Mouse (Mus musculus) right cerebral cortex, postnatal 14 days (tissue): ENCODE data around the gene Cx3cr1.
A peak's percentile ranks its signal among the peaks of the same experiment; 100 is the strongest.

Source experiments
- DNase-seq: peaks from one replicate; pipeline ENCODE4 v3.0.0; 2022

Cx3cr1 gene

DNA sequence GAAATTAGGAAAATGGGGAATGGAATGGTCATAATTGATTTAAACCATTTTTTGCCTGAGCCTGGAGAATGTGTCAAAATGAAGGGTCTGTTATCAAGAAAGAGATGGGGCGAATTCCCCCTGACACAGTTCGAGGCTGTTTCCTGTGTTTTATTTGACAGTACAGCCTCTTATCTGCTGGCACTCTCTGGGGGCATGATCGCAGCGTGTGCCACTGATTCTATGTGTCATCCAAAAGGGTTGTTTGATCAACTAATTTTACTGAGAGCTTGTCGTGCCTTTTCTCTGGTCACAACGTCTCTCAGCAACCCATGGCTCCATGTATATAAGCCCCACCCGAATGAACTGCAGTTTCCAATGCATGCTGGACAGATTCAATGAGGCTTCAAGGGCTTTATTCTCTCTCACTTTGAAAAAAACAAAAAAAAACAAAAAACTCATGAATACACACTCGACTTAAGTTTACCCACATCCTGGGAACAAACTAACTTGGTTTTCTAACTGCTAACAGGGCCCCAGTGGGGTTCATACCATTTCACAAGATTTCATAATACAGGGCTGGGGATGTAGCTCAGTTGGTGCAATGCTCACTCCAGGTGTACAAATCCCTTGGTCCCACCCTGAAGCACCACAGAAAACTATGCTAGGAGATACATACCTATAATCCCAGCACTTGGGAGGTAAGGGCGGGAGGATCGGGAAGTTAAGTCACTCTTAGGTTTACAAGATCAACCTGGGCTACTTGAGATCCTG lies 76.4 kb downstream of the Cx3cr1 start:
- DNase-seq, result no peak

DNA sequence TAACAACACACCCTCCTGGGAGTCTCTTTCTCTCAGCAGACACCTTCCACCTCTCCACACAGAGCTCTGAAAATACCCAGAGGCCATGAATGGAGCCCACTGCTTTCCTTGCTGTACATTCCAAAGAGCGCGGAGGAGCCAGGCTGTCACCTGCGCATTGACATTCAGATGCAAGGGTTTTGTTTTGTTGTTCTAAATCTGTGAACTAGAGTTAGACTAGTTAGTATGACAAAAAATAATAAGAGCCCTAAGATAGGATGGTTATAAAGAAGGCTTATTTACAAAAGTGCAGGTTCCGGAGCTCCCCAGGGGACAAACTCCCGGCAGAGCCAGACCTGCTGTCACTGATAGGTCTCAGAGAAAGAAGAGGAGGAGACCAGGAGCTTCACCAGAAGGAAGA lies 78.4 kb downstream of the Cx3cr1 start:
- DNase-seq, result no peak

DNA sequence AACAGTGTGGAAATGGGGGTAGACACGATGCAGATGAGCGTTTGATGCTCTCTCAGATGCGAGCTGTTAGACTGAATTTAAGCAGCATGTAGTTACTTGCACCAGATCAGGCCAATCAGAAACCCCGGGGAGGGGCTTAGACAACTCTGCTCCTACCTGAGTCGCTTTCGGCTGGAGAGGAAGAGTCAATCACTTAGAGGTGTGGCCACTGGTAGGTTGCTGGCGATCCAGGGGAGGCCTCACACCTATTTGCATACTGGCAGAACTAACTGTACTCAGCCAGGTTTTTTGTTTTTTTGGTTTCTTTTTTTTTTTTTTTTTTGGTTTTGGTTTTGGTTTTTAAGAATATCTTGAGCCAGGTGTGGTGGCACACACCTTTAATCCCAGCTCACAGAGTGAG lies 81.4 kb downstream of the Cx3cr1 start:
- DNase-seq, result no peak

DNA sequence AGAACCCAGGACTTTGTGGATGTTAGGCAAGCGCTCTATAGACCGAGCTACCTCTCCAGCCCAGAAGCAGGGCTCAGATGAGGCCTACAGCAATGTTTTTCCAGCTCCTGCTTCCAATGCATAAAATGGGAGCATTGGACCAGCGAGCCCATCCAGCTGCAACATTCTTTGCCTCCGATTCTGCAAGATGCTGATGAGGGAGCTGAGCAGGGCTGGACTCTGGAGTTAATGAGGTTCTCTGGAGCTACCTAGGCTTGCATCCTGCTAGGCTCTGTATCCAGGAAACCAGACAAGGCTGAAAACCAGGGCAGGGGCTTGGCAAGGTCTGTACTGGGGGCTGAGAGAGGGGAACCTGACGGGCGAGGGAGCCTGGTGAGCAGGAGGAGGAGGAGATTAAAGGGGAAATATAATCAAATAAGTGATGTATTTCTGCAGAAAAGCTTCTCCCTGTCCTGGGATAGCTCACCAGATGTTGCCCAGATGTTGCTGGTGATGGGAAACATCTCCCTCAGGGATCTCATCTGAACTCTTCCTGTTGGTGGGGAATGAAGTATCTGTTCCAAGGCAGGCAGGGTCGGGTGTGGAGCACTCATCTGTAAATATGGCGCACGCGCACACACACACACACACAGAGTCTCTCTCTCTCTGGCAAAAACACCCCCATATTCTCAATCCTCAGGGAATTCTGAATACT lies 83.7 kb downstream of the Cx3cr1 start:
- DNase-seq, result no peak

DNA sequence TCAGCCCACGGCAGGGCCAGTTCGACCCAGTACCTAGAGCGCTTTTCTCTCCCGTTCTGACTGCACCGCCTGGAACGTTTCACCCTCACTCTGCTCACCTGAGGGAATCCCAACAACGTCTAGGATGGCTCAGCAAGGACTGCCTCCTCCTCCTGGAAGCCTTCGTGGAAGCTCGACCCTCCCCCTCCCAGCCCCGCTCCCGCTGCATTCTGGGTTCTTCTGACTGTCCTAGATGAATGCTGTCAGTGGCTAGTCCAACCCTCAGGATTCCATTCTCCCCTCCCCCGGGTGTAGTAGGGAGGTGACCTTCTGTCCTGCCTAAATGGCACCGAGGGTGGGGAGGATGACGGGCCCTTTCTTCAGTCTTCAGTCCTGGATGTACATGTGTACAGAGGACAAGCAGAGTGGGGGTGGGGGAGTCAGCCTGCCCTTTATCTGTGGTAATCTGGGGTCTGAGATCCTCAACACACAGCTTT lies 85.1 kb downstream of the Cx3cr1 start, which contains the start of gene Csrnp1:
Gene Csrnp1, minus strand, starts transcription at position 123 of the 476 bp plus-strand sequence.
- DNase-seq, result no peak

DNA sequence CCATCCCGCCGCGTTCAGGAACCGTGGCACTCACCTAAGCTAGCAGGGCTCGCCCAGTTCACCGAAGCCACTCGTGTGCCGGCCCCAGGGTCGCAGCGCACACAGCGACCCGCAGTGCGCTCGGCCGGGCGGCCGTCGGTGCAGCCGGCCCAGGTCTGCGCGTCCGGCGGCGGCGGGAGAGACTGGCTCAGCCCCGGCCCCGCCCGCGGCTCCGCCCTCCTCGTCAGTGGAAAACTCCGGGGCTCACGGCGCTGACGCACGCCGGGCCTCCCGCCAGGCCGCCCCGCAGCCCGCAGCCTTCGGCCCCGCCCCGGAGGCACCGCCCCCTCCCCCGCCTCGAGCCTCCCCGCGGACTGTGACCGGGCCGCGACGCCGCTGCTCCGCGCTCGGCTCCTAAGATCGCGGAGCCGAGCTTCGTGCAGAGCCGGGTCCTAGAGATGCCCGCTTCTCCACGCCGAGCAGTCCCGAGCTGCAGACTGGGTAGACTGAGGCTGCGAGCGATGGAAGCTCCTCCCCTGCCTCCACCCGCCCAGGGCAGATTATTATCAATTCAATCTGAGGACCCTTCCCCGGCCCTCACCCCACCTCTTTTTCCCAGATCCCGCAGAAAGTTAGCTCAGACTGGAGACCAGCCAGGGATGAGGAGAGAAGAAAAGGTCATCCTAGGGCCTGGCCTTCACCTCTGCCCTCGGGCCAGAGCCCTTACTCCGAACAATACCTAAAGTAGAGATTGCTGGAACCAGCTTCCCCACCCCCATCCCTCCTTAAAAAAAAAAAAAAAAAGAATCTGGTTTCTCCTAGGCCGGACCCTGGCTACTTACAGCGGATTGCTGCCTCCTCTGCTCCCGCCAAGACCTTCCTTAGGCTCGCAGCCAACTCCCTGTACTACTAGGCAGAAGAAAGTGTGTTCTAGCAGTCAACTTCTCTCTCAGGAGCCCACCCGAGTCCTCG lies 85.8 kb downstream of the Cx3cr1 start:
- DNase-seq, result peak; percentile 84

DNA sequence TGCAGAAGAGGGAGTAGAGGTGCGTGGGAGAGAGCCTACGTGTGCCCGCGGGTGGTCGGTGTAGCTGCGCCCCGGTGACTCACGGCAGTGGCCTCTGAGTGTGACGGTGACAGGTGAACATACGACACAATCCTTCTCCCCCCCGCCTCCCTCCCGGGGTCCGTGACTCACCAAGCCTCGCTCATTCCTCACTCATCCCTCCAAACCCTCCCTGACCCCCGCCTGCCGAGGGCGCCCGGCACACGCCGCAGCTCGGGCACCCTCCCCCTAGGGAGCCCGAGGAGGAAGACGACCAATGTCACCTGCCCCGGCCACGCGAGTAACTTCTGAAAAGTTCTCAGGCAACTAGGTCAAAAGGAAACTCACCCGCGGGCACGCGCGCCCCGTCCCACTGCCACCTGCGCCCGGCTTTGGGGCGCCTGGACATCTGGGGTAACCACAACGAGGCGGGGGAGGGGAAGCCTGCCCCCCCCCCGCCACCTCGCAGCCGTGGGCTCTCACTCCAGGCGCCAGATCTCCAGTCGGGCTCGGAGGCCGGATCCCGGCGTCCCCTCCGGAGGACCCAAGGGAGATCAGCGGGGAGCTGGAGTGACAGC lies 86.6 kb downstream of the Cx3cr1 start:
- DNase-seq, result no peak

DNA sequence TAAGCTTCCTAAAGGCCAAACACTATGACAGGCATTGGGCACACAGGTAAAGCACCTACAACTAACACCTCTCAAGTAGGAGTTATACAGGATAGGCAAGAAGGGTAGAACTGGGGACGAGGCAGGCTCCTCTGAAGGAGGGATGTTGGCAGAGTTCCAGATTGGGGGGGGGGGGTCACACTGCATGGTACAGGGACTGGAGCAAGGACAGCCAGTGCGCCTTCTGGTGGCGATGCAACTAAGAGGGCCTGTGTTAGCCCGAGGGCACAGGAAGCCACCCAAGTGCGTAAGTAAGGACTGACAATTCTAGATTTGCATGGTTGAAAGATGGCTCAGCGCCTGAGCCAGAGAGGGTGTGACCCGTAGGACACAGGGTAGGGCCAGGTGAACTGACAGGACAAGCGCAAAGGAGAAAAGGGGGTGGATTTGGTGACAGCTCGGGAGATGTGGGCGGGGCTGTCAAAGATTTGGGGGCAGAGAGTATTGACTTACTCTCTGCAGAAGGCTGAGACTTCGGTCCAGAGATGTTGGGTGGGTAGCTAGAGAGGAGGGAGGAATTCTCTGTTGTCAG lies 87.4 kb downstream of the Cx3cr1 start:
- peak; percentile 64 for DNase-seq

DNA sequence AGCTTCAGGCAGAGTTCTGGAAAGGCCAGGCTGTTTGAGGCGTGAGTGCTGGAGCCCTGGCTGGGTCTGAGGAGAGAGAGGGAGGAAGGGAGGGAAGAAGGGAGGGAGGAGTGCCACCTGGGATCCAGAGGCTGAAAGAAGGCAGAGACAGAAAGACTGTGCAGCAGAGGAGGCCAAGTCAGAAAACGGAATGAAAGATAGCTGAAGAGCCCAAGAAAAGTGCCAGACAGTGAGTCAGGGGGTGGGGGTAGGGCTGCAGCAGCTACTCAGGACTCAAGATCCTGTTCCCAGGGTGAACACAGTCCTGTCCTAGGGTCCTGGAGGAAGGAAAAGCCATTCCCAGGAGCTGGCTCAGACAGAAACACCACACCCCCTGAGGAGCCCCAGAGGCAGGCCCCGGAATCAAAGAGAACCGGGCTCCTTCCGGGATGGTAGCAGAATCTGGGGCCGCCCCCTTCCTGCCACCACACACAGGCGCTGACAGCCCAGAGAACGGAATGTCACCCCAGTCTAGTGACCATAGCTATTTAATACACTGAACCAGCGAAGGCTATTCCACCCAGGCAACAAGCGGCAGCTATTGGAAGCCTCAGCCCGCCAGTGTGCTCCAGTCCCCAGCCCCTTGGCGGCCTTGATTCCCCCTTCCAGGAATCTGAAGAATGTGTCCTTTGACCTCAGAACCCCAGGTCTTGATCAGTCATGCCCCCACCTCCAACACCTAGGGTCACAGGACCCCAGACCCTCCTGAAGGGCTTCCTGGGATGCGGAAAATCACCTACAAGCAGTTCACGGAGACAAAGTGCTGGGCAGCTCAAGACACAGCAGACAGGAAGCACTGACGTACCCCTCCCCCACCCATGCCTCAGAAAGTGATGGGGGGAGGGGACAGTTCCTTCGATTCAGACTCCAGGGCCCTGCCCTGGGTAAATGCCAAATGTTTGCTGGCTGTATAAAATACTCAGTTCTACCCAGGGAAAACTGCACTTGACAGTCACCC lies 88.2 kb downstream of the Cx3cr1 start:
- peak; percentile 60 for DNase-seq

DNA sequence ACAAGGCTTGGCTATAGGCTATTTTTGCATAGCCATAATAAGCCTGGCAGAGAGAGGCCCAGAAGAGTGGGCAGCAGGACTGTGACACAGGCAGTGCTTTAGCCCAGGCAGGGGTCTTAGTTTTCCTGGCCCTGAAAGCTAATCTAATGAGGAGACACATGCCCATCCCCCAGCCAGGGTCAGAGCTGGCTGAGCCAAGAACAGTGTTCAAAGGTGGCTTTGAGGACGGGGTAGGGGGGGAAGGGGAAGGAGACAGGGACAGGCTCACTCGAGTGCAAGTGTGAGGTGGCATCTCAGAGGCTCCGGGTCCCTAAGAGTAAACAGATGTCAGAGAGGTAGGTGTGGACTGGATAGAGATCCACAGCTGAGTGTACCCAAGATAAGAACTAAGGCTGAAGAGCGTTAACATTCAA lies 88.9 kb downstream of the Cx3cr1 start:
- no peak for DNase-seq

DNA sequence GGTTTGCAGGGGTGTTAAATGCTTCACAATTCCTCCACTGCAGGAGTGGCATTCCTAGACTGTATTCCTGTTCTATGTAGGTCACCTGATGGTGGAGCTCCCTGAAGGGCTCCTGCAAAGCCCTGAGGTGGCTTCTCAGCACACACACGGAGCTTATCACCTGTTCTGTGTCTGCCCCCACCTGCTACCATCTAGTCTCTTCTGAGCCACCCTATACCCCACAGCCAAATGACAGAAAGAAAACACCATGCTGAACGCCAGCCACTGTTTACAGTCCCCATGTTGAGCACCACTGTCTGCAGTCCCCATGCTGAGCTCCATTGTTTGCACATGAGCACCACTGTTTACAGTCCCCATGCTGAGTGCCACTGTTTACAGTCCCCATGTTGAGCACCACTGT lies 89.9 kb downstream of the Cx3cr1 start:
- no peak for DNase-seq

DNA sequence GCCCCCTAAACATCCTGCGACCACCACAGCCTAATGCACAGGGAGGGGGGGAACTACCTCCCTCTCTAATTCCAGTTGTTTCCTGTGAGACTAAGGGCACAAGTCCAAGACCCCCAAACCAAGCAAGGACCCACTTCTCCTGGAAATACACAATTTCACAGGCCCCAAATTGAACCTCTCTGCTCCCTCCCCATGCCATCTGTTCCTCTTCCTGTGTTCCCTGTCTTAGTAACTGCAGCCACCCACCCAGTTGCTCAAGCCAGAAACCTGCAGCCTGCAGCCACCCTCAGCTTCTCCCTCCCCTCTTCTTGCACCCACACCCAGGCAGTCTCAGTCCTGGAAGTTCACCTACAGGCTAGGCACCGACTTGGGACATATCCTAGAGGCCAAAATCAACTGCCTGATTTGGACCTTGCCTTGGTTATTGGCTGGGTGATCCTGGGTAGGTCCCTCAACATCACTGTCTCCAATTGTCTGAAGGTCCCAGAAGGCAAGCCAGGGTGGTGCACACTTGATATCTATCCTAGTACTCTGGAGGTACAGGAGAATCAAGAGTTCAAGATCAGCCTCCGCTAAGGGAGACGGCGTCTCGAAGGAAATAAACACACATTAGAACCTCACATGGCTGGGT lies 90.8 kb downstream of the Cx3cr1 start:
- DNase-seq, result no peak

DNA sequence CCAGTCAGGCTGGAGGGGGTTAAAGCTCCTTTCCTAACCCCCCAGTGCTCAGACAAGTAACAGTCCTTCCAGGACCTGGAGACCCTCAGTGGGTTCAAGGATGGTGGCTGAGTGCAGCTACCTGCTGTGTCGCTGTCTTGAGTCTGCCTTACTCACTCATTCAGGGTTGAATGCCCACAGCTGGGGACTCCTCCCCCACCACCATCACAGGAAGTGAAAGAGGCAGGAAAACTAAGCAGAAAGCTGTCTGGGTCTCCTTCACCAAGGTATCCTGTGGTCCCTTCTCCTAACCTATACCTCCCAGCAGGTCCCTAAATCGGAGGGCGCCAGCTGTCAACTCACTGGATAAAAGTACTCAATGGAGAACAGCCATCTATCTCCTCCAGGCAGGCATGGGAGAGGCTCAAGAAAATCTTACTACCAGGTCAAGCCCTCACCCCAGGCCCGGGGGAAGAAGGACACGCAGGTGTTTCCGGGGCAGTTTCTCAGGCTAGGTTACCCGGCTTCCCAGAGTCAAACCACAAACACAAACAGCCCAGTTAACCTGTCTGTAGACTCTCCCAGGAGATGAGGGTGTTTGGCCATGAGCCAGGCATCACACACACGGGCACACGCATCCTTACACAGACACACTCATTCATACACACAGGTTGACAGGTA lies 91.4 kb downstream of the Cx3cr1 start:
- no peak for DNase-seq

DNA sequence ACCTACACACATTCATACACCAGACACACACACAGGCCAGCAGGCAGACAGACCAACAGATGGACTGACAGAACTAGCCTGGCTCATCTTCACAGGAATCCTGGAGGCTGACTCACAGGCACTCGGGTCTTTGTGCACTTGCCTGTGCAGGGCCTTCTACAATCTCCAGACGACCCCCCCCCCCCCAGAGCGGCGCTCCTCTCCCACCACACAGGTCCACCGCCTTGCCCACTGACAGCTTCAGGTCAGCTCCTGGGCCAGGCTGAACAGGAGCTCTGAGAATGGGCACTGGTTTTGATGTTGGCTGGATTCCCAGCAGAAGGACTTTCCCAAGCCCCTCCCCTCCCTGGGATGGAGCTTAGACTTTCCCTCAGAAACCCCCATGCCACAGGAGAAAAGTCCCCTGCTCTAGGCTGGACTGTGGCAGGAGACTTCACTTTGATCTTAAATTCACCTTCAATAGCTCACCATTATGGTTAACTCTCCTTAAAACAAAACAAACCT lies 92.1 kb downstream of the Cx3cr1 start:
- no peak for DNase-seq

DNA sequence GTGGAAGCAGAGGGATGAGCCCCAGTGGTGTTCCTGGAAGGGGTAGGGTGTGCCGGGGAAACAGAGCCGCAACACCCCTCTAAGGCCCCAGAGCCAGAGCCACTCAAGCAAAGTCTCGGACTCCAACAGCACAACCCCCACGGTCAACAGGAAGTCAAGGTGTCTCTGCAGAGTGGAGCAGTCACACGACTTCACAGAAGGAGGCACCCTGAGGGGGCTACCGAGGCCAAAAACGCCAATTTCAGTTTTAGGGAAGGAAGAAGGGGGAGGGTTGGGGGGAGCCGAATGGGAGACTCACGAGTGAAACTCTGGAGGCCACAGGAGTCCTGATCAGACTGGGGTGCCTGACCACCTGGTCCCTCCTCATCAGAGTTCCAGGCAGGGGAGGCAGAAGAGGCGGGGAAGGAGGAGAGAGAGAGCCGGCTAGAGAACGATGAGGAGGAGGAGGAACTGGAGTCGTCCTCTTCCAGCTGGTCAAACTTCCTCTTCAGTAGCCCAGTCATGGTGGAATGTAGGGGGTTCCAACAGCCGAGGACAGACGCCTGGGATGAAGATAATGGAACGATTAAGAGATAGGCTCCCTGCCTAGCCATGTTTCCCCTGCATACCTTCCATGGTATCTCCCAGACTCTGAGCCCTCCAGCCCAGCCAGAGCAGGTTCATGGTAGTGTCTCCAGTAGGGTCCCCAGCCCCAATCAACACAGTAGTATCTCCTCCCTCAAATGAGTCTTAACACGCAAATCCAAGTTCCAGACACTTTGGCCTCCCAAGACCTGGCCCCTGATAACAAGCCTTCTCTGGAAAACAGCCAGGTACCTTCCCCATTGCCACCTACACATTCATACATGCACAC lies 92.7 kb downstream of the Cx3cr1 start:
- DNase-seq, result no peak

DNA sequence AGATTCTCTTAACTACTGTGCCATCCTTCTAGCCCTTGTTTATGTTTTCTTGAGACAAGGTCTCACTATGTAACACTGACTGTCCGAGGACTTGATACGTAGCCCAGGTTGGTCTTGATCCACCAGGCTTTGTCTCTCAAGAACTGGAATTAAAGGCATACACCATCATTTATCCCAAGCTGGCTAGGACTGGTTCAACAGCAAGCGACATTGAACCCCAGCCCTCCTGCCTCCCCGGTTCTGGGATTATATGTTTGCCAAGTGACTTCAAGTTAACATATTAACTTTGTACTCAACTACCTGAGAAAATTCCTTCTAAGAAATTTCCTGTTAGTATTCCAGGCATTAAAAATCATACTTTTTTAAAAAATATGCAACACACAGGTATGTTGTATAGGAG lies 94.4 kb downstream of the Cx3cr1 start:
- no peak for DNase-seq

DNA sequence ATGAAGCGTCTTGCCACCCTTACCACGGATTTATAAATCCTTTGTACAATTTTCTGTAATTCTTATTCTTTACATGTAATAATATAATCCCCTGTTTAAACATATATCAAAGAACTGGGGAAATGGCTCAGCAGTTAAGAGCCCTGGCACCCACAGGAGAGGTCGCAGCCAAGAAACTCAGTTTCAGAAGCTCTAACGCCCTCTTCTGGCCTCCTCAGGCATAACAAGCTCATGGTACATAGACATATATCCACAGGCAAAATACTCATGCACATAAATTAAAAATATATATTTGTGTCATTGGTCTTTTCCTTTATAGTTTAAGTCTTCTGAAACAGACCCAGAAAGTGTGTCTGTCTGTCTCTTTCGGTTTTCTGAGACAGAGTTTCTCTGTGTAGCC lies 95.1 kb downstream of the Cx3cr1 start:
- DNase-seq, result no peak

DNA sequence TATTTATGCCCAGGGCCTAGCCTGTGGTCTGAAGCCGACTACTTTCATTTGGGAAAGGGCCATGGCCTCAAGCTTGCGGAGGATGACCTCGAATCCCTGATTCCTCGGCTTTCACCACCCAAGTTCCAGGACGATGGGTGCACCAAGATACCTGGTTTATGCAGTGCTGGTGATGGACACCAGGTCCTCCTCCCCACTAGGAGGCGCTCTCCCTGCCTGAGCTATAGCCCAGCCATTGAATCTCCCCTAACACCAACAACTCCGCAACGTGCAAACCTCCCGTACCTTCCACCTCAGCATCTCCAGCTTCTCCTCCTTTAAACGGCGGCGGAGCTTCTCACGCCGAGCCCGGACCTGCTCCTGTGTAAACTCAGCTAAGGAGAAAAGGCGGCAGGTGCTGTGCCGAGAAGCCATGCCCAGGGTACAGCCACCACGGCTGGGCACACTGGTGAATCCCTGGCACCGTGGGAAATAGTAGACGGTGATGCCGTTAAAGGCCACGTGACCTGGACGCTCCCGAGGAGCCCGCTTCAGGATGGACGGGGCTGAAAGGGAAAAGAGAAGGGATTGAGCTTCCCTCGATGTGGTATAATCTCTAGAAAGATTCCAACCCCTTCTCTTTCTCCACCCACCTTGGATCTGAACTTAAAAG lies 95.7 kb downstream of the Cx3cr1 start:
- no peak for DNase-seq
